Mouse (Mus musculus): ENCODE measurements at regions not wholly inside any gene's neighbourhood (a gene's known extent, or its start where the extent isn't known, plus 50 kb on each side); places are given as distances from the start of the nearest gene placed in this dataset.

GRCm38 (mm10) chr10:109237026-109237425 lies 226.2 kb upstream of the Syt1 start:
- no peak for DNase-seq (ENCODE audit: low read depth, low spot score)
- H3K27me3 ChIP-seq (ENCODE audit: control insufficient read depth in 1 of 2, insufficient read depth in 2 of 2, low read length in 2 of 2) = no peaks in the 10 kb centered on the region
- TF ChIP-seq CTCF (IDR thresholded peaks at IDR 0.05 in 2 of 3, conservative IDR thresholded peaks at IDR 0.05 in 1 of 3; ENCODE audit: control insufficient read depth in 1 of 3, insufficient read depth in 1 of 3, low read depth in 2 of 3, low read length in 3 of 3, poor library complexity in 1 of 3, severe bottlenecking in 1 of 3) = no peak
- no peak for TF ChIP-seq USF2 (IDR thresholded peaks at IDR 0.05; ENCODE audit: borderline replicate concordance in 1 of 2, insufficient read depth in 1 of 2, low read depth in 1 of 2, low read length in 2 of 2)
- no peak for TF ChIP-seq HCFC1 (IDR thresholded peaks at IDR 0.05; ENCODE audit: low read depth, low read length)
- no peak for TF ChIP-seq JUND (IDR thresholded peaks at IDR 0.05; ENCODE audit: low read depth, low read length)
- no peak for TF ChIP-seq UBTF (IDR thresholded peaks at IDR 0.05; ENCODE audit: borderline replicate concordance, insufficient read depth, low read depth, low read length)
- TF ChIP-seq CHD2 (IDR thresholded peaks at IDR 0.05; ENCODE audit: low read length) = no peak
- no peak for TF ChIP-seq GABPA (IDR thresholded peaks at IDR 0.05; ENCODE audit: low read depth, low read length)
- TF ChIP-seq POLR2AphosphoS5 (IDR thresholded peaks at IDR 0.05; ENCODE audit: borderline replicate concordance, low read depth, low read length) = no peak
- no peak for TF ChIP-seq MAX (IDR thresholded peaks at IDR 0.05; ENCODE audit: low read length)
- TF ChIP-seq RAD21 (IDR thresholded peaks at IDR 0.05; ENCODE audit: low read depth, low read length) = no peak
- no peak for TF ChIP-seq USF1 (IDR thresholded peaks at IDR 0.05; ENCODE audit: low read depth, low read length)
- H3K36me3 ChIP-seq (ENCODE audit: control insufficient read depth in 1 of 2, insufficient read depth in 2 of 2, low read length in 2 of 2) = no peaks in the 10 kb centered on the region
- no peaks in the 10 kb centered on the region for H3K79me2 ChIP-seq (ENCODE audit: control insufficient read depth, insufficient read depth, low read length, poor library complexity)
- no peaks in the 10 kb centered on the region for H3K4me1 ChIP-seq (ENCODE audit: control insufficient read depth in 1 of 2, insufficient read depth in 2 of 2, low read length in 2 of 2)
- H3K27ac ChIP-seq (ENCODE audit: control insufficient read depth, low read depth, low read length) = no peak overlapping the region
- H3K9ac ChIP-seq (ENCODE audit: control insufficient read depth, low read depth, low read length, poor library complexity, severe bottlenecking) = no peak overlapping the region
- H3K4me3 ChIP-seq (ENCODE audit: control insufficient read depth in 1 of 2, insufficient read depth in 1 of 2, low read depth in 2 of 2, low read length in 2 of 2) = no peak overlapping the region
- no peaks in the 10 kb centered on the region for H3K9me3 ChIP-seq (replicated peaks; ENCODE audit: insufficient read depth, low read length)

DNA sequence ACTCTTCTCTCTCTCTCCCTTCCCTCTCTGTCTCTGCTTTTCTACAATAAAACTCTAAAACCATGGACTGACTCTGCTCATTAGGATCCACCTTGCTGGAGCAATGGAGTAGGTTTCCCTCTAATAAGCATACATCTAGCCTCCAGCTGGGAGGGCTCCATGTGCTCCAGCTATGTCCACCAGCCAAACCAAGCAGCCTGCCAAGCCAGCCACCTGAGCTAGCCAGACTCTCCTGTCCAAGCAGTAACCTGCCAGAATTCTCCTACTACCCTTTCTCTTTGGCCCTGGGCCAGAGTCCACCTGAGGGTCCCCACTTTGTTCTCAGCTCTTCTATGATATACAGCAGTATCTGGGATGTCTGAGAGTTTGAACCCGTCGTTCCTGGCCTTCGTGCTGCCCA lies 216.2 kb upstream of the Syt1 start:
- H3K36me3 ChIP-seq (ENCODE audit: control insufficient read depth in 1 of 2, insufficient read depth in 2 of 2, low read length in 2 of 2) = no peaks in the 10 kb centered on the region
- TF ChIP-seq TCF12 (IDR thresholded peaks at IDR 0.05; ENCODE audit: low read depth, low read length) (no peak), POLR2A (IDR thresholded peaks at IDR 0.05; ENCODE audit: control insufficient read depth in 1 of 2, insufficient read depth in 1 of 2, low read depth in 1 of 2, low read length in 2 of 2, poor library complexity in 1 of 2) (no peak), SMC3 (IDR thresholded peaks at IDR 0.05; ENCODE audit: low read depth, low read length) (no peak)

More for the DNA sequence above, 216.2 kb upstream of the Syt1 start:
- H3K9me3 ChIP-seq (replicated peaks; ENCODE audit: insufficient read depth, low read length) = no peaks in the 10 kb centered on the region
- H3K27me3 ChIP-seq (ENCODE audit: control insufficient read depth in 1 of 2, insufficient read depth in 2 of 2, low read length in 2 of 2) = no peaks in the 10 kb centered on the region
- no peaks in the 10 kb centered on the region for H3K79me2 ChIP-seq (ENCODE audit: control insufficient read depth, insufficient read depth, low read length, poor library complexity)
- no peak overlapping the region for H3K27ac ChIP-seq (ENCODE audit: control insufficient read depth, low read depth, low read length)
- no peak overlapping the region for H3K4me3 ChIP-seq (ENCODE audit: control insufficient read depth in 1 of 2, insufficient read depth in 1 of 2, low read depth in 2 of 2, low read length in 2 of 2)
- no peak overlapping the region for H3K9ac ChIP-seq (ENCODE audit: control insufficient read depth, low read depth, low read length, poor library complexity, severe bottlenecking)
- H3K4me1 ChIP-seq (ENCODE audit: control insufficient read depth in 1 of 2, insufficient read depth in 2 of 2, low read length in 2 of 2) = no peaks in the 10 kb centered on the region
- DNase-seq (ENCODE audit: low read depth, low spot score) = no peak

Measured in MEL (cell line).